Mouse (Mus musculus) left cerebral cortex, adult 18-20 months (tissue): ENCODE measurements around the gene Tmem132d. TPM values are rescaled to one million over a fixed set of nuclear protein-coding genes. Genes with fewer than 3 reads are reported as not detected.
"Not testable (repeated sequence)": the region's sequence is repeated elsewhere in the genome, so short reads cannot be mapped to it uniquely, and the experiment has no call there.

Experiments
- DNase-seq, 2 experiments: peaks; one replicate each; pipeline ENCODE4 v3.0.0; 2021 to 2022; ENCODE audit warnings: low spot score in 2 of 2, mixed read lengths in 1 of 2
- total RNA-seq, 2 experiments: library from RNA; stranded (reverse); gene quantifications; 2 replicates each; pipeline ENCODE4 v1.2.3; 2021

Tmem132d gene
- total RNA-seq, 2 experiments from 2014 or later = 56.3 to 65.6 TPM

- no peak for DNase-seq
These were observed 321.2 kb downstream of the Tmem132d start for GRCm38 (mm10) chr5:128111664-128112063.

GRCm38 (mm10) chr5:128102556-128102955, 330.3 kb downstream of the Tmem132d start:
- no peak for DNase-seq

- DNase-seq = no peak
These were observed 332.5 kb downstream of the Tmem132d start for GRCm38 (mm10) chr5:128100331-128100730.

GRCm38 (mm10) chr5:128099439-128099838, 333.4 kb downstream of the Tmem132d start:
- DNase-seq = no peak

GRCm38 (mm10) chr5:128090578-128090977, 342.3 kb downstream of the Tmem132d start:
- peak; percentile 27 to 34 for DNase-seq

- DNase-seq = no peak
These were observed 357.4 kb downstream of the Tmem132d start for GRCm38 (mm10) chr5:128075456-128075855.

DNA sequence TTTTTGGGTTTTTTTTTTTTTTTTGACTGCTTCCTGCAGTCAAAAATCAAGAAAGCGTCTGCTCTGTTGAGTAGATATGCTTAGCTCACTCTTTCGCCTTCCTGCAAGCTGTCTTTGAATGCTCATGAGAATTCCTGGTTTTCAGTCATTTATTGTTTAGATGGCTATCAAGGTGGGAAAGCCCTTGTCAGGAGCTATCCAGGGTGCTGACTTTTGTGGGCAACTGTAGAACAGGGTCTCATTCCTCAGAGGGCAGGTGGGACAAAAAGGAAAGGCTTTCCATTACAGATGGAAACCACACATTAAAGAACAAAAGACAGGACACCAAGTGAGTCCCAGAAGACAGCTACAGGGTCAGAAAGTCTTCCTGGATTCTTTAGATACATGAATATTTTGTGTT, 360.3 kb downstream of the Tmem132d start:
- DNase-seq = no peak

DNA sequence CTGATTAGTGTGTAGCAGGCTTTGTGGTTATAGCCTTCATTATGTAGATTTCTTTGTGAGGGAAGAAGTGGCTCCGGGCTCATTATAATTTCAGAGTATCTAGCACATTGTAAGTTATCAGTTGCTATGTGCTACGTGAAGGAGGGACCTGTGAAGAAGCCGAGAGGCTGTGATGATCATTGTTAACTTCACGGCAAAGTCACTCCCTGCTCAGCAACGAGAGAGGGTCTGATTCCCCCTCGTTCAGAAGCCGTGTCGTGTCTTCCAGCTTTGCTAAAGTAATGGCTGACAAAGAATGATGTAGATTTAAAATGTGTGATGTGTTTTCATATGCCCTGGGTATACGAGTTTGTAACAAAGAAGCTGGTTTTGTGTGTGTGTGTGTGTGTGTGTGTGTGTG, 391.1 kb downstream of the Tmem132d start:
- no peak for DNase-seq

DNA sequence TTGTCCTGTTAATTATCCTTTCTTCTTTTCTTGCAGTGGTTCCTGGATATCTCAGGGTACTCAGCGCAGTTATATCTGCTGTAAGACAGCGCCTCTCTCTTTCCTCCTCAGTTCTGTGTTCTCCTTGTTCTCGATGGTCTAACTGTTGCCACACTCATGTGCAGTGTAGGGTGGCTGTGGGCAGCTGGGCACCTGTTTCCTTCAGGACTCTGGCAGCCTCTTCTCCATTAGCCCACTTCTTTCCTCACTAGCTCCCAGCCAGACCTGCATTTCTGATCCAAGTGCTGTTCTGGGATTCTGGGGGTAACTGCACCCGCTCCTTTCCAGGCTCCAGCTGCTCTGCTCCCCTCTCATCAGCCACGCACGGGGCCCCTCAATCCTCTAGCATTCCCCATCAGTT, 392.8 kb downstream of the Tmem132d start:
- peak; percentile 24 to 35 for DNase-seq

- DNase-seq = peak; percentile 56 to 70
These were observed 405.8 kb downstream of the Tmem132d start for GRCm38 (mm10) chr5:128027076-128027475.

GRCm38 (mm10) chr5:128004666-128005065, 428.2 kb downstream of the Tmem132d start:
- DNase-seq = peak; percentile 50 to 53

- DNase-seq = peak in 1 of 2 experiments; percentile 11
These were observed 436.2 kb downstream of the Tmem132d start for GRCm38 (mm10) chr5:127996526-127997245.

GRCm38 (mm10) chr5:127993460-127993859, 439.4 kb downstream of the Tmem132d start:
- no peak for DNase-seq

- DNase-seq = peak; percentile 32 to 53
These were observed 442.1 kb downstream of the Tmem132d start for GRCm38 (mm10) chr5:127990826-127991225.

- DNase-seq = not testable (repeated sequence)
These were observed 452.9 kb downstream of the Tmem132d start for GRCm38 (mm10) chr5:127980003-127980358.

DNA sequence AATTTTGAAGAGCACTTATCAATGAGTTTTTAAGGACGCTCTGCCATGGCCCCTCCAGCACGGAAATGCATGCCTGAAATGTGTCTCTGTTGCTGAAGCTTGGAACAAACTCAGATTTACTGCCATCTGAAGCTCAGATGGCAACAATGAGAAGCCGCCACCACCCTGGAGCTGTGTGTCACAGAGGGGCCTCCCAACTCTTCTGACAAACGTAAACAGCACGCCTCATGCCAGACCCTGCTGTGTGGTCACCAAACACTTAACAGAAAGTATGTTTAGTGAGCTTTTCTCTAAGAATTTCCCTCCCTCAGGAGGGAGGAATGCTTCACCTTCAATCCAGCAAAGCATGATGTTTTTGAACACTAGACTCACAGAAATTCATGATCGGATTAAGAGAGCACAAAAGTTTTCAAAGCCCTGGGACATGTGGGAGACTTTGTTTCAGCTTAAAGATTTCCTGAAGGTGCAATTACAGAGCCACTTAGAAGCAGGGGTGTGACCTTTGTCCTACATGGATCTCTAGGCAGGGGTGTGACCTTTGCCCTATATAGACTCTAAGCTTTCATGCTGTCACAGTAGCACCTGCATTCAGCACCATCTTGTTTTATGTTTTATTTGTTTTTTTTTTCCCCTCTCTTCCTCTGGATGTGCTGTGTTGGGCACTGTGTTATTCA, 453.4 kb downstream of the Tmem132d start:
- DNase-seq = no peak

- no peak for DNase-seq
These were observed 456.2 kb downstream of the Tmem132d start for GRCm38 (mm10) chr5:127976661-127977060.

DNA sequence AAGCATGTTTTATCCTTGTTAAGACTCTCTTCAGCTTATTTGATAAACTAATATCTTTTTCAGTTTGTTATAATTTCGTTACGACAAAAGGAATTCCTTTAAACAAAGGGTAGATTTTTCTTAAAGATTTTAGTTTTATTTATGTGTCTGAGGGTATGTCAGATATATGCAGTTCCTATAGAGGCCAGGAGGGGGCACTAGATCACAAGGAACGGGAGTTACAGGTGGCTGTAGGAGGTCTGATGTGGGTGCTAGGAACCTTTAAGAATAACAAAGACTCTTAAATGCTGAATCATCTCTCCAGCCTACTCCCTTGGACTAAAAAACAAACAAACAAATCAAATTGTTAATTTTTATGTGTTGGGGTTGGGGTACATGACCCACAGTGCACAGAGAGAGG, 467.2 kb downstream of the Tmem132d start:
- no peak for DNase-seq

DNA sequence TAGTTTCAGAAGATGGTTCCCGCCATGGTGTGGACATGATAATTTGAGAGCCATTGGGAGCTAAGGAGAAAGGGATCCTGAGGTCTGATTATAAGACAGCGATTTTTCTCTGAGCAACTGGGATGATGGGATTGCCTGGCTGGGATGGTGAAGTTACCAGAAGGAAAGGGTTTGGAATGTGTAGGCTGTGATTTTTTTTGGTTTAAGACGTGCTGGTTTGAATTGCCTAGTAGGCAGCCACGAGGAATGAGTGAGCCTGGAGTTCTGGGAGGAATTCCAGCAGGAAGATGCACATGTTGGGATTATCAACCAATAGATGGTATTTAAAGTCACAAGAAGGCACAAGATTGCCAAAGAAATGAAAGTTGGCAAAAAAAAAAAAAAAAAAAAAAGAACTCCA, 470.2 kb downstream of the Tmem132d start:
- DNase-seq = peak in 1 of 2 experiments; percentile 30

GRCm38 (mm10) chr5:127956511-127957097, 476.3 kb downstream of the Tmem132d start:
- DNase-seq = peak; percentile 75 to 84

- DNase-seq = peak; percentile 15 to 29
These were observed 478.6 kb downstream of the Tmem132d start for GRCm38 (mm10) chr5:127954231-127954790.

DNA sequence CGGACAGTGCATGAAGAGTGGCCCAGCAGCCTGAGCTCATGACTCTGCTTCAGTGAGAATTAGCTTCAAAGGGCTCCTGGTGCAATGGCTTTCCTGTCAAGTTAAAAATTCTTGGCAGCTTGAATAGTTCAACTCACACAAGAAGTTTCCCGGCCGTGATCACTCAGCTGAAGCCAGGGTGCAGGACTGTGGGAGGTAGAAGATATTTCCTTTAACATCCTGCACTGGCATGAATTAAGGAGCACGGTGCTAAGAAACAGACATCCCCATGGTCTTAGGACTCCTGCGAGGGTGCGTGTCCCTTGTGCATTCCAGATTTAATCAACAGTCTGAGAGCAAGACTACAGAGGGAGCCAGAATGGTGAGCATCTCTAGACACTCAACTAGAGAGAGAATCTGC, 480.1 kb downstream of the Tmem132d start:
- no peak for DNase-seq
